Mouse (Mus musculus): ENCODE data around the gene Dgkh.
A peak's percentile ranks its signal among the peaks of the same experiment; 100 is the strongest.
"Not testable (repeated sequence)": the region's sequence is repeated elsewhere in the genome, so short reads cannot be mapped to it uniquely, and the experiment has no call there.

Dgkh gene

GRCm38 (mm10) chr14:78732617-78733312 is at the start of gene Dgkh:
Dgkh (minus strand) TSS chr14:78732776.
- peak; percentile 83 for DNase-seq (ENCODE audit: low read depth, low spot score)

- no peak for DNase-seq (ENCODE audit: low read depth, low spot score)
These were observed 44.6 kb upstream of the Dgkh start for GRCm38 (mm10) chr14:78777215-78777614.

GRCm38 (mm10) chr14:78776659-78777058 is 44.1 kb upstream of the Dgkh start:
- DNase-seq (ENCODE audit: low read depth, low spot score), result no peak

- no peak for DNase-seq (ENCODE audit: low read depth, low spot score)
These were observed 43.1 kb upstream of the Dgkh start for GRCm38 (mm10) chr14:78775699-78776098.

DNA sequence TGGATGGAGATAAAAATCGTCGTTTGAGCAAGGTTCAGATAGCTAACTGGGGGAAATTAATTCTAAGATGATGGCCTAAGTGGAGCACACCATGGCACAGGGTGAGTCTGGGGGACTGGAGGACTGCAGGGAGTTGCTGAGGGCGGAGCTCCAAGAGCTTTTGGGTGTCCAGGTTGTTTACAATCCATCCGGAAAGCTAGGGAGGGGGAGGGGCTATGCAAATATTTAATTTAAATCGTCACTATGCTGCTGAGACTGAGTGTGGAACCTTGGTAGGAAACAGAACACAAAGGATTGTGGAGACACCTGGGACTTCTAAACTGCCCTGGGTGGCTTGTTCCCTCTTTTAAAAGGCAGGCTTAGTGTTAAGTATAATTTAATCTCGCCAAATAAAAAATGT is 42.6 kb upstream of the Dgkh start:
- no peak for DNase-seq (ENCODE audit: low read depth, low spot score)

DNA sequence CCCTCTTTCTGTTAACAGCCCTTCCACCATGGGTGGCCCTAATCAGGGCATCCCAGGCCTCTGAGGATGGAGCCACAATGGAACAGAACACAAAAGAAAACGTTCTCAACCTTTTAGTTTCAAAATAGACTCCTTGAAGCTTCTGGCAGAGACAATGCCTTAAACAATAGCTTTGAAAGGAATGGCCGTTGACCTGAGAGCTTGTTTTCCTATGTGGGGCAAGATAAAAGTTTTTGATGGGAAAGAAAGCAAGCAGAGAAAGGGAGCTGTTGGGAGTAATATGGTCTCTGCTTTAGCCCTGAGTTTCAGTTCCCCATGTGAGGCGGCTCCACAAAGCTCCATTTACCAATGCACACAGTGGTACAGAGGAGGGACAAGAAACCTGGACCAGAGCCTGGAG is 37.9 kb upstream of the Dgkh start:
- DNase-seq (ENCODE audit: low read depth, low spot score), result no peak

DNA sequence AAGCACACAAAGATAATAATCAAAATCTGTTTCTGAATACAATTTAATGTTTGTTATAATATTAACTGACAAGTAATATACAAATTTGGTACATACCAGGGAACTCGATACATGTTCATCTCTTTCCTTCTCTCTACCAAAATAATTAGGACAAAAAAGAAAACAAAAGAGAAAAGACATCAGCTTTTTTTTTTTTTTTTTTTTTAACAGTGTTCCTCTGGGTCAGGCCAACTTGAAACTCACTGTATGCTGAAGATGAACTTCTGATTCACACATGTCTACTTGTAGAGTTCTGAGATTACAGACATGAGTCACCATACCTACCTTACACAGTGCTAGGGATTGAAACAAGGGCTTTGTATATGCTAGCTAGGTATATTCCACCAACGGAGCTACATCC is 28.5 kb upstream of the Dgkh start:
- DNase-seq (ENCODE audit: low read depth, low spot score), result no peak

- no peak for DNase-seq (ENCODE audit: low read depth, low spot score)
These were observed 26.9 kb upstream of the Dgkh start for GRCm38 (mm10) chr14:78759491-78759890.

DNA sequence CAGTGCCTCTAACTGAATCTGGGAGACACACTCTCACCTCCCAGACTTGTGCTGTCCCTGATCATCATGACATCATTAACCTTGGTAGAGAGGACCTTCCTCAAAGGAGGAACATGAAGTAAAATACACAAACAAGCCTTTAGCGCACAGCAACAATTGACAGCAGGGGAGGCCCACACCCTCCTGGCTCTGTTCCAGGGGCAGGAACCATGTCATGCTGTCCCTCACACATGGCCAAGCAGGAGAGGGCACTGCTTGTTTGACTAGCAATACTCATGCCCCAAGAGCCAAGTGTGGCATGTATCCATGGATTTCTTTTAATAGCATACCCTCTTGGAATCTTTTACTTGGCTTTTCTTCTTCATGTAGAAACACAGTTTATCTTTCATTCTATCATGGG is 22.7 kb upstream of the Dgkh start:
- no peak for DNase-seq (ENCODE audit: low read depth, low spot score)

GRCm38 (mm10) chr14:78748692-78749091 is 16.1 kb upstream of the Dgkh start:
- DNase-seq (ENCODE audit: low read depth, low spot score), result no peak

DNA sequence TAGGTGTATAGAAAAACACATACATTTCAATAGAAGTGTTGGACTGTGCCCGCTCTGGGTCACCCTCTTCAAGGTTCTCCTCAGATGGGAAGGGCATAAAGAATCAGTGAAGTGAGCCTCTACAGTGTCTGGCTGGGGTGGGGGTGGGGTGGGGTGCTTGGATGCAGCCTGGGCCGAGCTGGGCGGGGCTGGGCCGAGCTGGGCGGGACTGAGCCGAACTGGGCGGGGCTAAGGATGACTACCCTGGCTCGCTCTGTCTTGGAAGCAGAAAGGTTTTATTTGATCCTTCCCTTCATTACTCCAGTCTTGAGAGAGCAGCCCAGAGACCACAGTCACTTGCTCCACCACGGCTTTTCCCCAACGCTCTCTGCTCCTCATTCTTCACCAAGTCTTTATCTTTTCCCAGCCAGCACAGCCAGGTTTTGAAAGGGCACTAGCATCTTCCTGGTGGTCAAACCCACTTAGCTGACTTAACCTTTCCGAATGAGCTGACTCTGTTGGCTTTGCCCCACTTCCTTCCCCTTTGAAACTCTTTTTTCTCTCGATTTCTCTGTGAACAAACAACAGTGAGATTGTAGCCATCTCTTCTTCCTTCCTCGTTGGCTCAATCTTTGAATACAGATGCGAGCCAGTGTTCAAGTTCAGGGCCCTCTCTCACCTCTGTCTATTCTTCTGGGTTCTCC is 15.5 kb upstream of the Dgkh start:
- no peak for DNase-seq (ENCODE audit: low read depth, low spot score)

GRCm38 (mm10) chr14:78747454-78747853 is 14.9 kb upstream of the Dgkh start:
- no peak for DNase-seq (ENCODE audit: low read depth, low spot score)

DNA sequence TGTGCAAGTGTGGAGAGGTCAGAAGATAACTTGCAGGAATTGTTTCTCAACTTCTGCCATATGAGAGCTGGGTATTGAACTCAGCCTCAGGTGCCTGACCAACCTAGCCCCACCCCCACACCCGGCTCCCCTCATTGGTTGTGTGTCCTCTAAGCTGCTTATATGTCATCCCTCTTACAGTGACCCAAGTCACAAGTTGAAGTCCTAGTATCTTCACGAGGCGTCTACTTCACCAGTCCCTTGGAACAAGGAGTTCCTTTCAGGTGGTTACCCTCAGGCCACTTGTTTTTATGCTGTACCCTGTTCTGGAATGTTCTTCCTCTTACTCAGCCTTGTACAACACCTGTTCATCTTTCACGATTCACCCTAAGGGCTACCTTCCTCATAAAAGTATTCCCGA is 2.0 kb upstream of the Dgkh start:
- DNase-seq (ENCODE audit: low read depth, low spot score), result no peak

DNA sequence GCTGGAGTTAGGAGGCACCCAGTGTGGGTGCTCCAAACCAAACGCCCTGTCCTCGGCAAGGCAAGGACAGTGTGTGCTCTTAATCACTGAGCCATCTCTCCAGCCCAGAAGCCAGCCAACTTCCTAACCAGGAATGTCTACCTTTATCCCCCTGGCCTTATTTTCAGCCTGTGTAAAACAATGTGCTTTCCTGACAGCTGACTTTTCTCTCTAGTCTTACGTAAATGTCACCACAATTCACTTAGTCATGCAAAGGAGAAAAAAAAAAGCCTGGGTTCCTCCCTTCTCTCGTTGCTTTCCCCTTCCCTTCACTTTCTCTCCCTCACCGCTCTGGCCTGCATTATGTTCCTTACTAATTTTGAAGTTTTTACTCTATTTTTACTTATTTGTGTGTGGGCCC is 1.6 kb upstream of the Dgkh start:
- not testable (repeated sequence) for DNase-seq (ENCODE audit: low read depth, low spot score)

DNA sequence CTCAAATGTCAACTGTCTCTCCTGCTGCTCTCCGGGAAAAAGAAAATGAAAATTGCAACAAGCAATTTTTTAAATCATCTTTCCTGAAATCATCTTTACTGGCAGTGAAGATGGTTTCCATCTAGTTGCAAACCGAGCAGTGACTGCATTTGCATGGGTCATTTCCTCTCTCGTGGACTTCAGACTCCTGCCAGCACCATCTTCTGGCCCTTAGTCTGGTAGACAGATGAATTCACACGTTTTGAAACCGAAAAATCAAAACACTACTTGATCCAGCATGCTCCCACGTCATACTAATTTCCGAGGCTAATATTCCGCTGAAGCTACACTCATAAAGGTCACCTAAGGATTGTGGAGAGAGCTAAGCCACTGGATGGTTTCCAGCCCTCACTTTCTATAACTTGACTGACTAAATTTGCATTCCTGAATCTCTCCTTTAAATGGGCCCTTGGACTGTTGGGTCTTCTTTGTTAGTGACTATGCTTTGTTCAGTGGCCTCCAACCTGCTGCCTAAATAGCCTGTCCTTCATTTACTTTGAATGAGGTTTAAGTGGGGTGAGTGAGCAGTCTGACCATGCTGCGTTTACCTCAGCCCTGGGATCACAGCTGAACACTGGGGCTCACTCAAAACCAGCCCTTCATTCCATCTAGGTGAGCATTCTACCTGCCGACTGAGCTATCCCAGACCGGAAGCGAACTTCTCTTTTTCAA is 945 bp upstream of the Dgkh start:
- no peak for DNase-seq (ENCODE audit: low read depth, low spot score)

GRCm38 (mm10) chr14:78731852-78732616 is 542 bp downstream of the Dgkh start:
- no peak for DNase-seq (ENCODE audit: low read depth, low spot score)

DNA sequence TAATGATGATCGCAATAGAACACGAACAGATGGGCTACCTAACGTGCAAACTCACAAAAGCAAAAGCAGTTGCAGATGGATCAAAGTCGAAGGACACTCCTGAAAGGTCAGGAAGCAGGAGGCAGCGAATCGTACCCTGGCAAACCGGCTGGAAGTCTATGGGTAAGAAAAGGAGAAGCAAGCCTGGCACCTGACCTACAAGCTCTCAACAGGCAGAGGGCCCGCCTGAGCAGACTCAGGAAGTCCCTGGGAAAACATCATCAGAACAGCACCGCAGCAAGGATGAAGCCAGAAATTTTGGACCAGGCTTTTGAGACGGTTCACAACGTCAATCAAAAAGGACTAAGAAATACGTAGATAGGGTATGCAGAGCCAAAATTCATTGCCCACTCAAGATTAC is 1.3 kb downstream of the Dgkh start:
- DNase-seq (ENCODE audit: low read depth, low spot score), result no peak

- no peak for DNase-seq (ENCODE audit: low read depth, low spot score)
These were observed 6.6 kb downstream of the Dgkh start for GRCm38 (mm10) chr14:78725976-78726375.

GRCm38 (mm10) chr14:78725307-78725956 is 7.1 kb downstream of the Dgkh start:
- DNase-seq (ENCODE audit: low read depth, low spot score), result no peak

GRCm38 (mm10) chr14:78724414-78725306 is 7.9 kb downstream of the Dgkh start:
- no peak for DNase-seq (ENCODE audit: low read depth, low spot score)
